Mouse (Mus musculus) hindbrain, postnatal 0 days (tissue): ENCODE results near the gene Selenot. TPM values are rescaled to one million over a fixed set of nuclear protein-coding genes. Genes with fewer than 3 reads are reported as not detected.

Experiments used
- ATAC-seq: fragments of 200-750 bp; cut with Nextera tagmentation; 2 replicates; pipeline ENCODE4 v1.8.0; 2017; ENCODE audit warnings: mild to moderate bottlenecking, moderate TSS enrichment, moderate library complexity
- DNase-seq: peaks from one replicate; pipeline ENCODE4 v3.0.0-alpha.2; 2015; ENCODE audit warnings: low spot score
- H3K27ac ChIP-seq: fragments of 300-500 bp; sonication (generic); 2 replicates; pipeline ENCODE4 v1.5.1; 2014; ENCODE audit warnings: mild to moderate bottlenecking
- H3K27me3 ChIP-seq: fragments of 300-500 bp; sonication (generic); 2 replicates; pipeline ENCODE4 v1.6.1; 2014; ENCODE audit warnings: low read length, mixed read lengths; ENCODE audit not compliant: insufficient read depth
- H3K36me3 ChIP-seq: fragments of 300-500 bp; sonication (generic); 2 replicates; pipeline ENCODE4 v1.6.1; 2014; ENCODE audit warnings: low read length, mixed read lengths; ENCODE audit not compliant: insufficient read depth
- H3K4me1 ChIP-seq: fragments of 300-500 bp; sonication (generic); 2 replicates; pipeline ENCODE4 v1.6.1; 2014; ENCODE audit warnings: antibody characterized with exemption, low read length, mixed read lengths; ENCODE audit not compliant: insufficient read depth
- H3K4me2 ChIP-seq: fragments of 300-500 bp; sonication (generic); 2 replicates; pipeline ENCODE4 v1.6.1; 2014; ENCODE audit warnings: low read depth, mild to moderate bottlenecking, low read length, moderate library complexity, mixed read lengths
- H3K4me3 ChIP-seq: fragments of 300-500 bp; sonication (generic); 2 replicates; pipeline ENCODE4 v1.5.1; 2014; ENCODE audit warnings: low read length
- H3K9ac ChIP-seq: fragments of 300-500 bp; sonication (generic); replicated peaks from 2 replicates; pipeline ENCODE4 v1.6.1; 2014; ENCODE audit warnings: mild to moderate bottlenecking, low read length, moderate library complexity, mixed read lengths
- H3K9me3 ChIP-seq: fragments of 300-500 bp; sonication (generic); 2 replicates; pipeline ENCODE4 v1.6.1; 2016; ENCODE audit warnings: low read length, mixed read lengths
- CTCF ChIP-seq: IDR thresholded peaks from 2 replicates; pipeline ENCODE4 v1.5.1; 2016; ENCODE audit warnings: antibody characterized with exemption, control low read depth, low read depth
- WGBS: fragments of 180-500 bp; shearing (Covaris S2); extraction: QIAGEN DNeasy Blood & Tissue Kit; methylation state at CpG from one replicate; pipeline ENCODE4 v1.1.7; 2014; 5-methylcytosine and 5-hydroxymethylcytosine counted together
- polyA plus RNA-seq: library from polyadenylated mRNA; unstranded; fragments of >200 nt; fragmentation: Nextera tagmentation; extraction: Ambion mirVana; gene quantifications from 2 replicates; pipeline ENCODE4 v1.2.1, GENCODE M21; 2015
- total RNA-seq: library from RNA; depleted of rRNA; stranded (reverse); fragments of >200 nt; gene quantifications from 2 replicates; pipeline ENCODE4 v1.2.3, GENCODE M21; 2014; rRNA removed

The Selenot gene
- total RNA-seq (186 and 211 TPM in 2 replicates), polyA plus RNA-seq (24.5 and 26.8 TPM in 2 replicates)

GRCm38 (mm10) chr3:58576137-58577066 lies at the start of gene Selenot:
Gene Selenot, plus strand, starts transcription at chr3:58576636.
- ATAC-seq (peak; percentile 97), DNase-seq (peak; percentile 98)
- Histone ChIP-seq H3K9me3 (no peaks in the 10 kb centered on the region), H3K4me1 (peaks cover 2% of the 10 kb centered on the region; the same call in 1 of the 2 replicates), H3K36me3 (no peaks in the 10 kb centered on the region), H3K4me3 (peak within 1 kb of the TSS; percentile 66), H3K9ac (peak within 1 kb of the TSS; percentile 93), H3K27me3 (no peaks in the 10 kb centered on the region), H3K4me2 (peak within 1 kb of the TSS; percentile 68), H3K27ac (peak within 1 kb of the TSS; percentile 99)
- no peak; the same call in 1 of the 2 replicates for TF ChIP-seq CTCF
- WGBS = 1% methylated on average over 53 of the region's 59 CpGs

GRCm38 (mm10) chr3:58536573-58536972 lies 39.9 kb upstream of the Selenot start:
- Histone ChIP-seq H3K27me3 (no peaks in the 10 kb centered on the region), H3K27ac (no peak overlapping the region), H3K4me1 (no peaks in the 10 kb centered on the region), H3K9ac (no peak overlapping the region), H3K4me3 (no peak overlapping the region), H3K36me3 (peaks cover 19% of the 10 kb centered on the region; the same call in 1 of the 2 replicates), H3K9me3 (0 out of 2 replicates have a peak, but pooled peaks cover 2% of the 10 kb centered on the region), H3K4me2 (no peak overlapping the region)
- WGBS = 95% methylated on average over 3 of the region's 3 CpGs
- DNase-seq (no peak), ATAC-seq (no peak)
- no peak for TF ChIP-seq CTCF

- Histone ChIP-seq H3K4me2 (no peak overlapping the region), H3K27me3 (no peaks in the 10 kb centered on the region), H3K36me3 (peaks cover 37% of the 10 kb centered on the region), H3K9me3 (no peaks in the 10 kb centered on the region), H3K4me1 (no peaks in the 10 kb centered on the region), H3K4me3 (no peak overlapping the region), H3K9ac (no peak overlapping the region), H3K27ac (no peak overlapping the region)
- DNase-seq (no peak), ATAC-seq (no peak)
- TF ChIP-seq CTCF = no peak
- WGBS = 89% methylated on average over 1 of the region's 1 CpGs
These were observed 24.2 kb upstream of the Selenot start for GRCm38 (mm10) chr3:58552001-58552811.

- Histone ChIP-seq H3K9me3 (no peaks in the 10 kb centered on the region), H3K4me1 (no peaks in the 10 kb centered on the region), H3K27ac (no peak overlapping the region), H3K9ac (no peak overlapping the region), H3K4me2 (no peak overlapping the region), H3K27me3 (no peaks in the 10 kb centered on the region), H3K4me3 (no peak overlapping the region), H3K36me3 (peaks cover 34% of the 10 kb centered on the region)
- 79% methylated on average over 7 of the region's 7 CpGs for WGBS
- TF ChIP-seq CTCF = no peak
- DNase-seq (no peak), ATAC-seq (no peak)
These were observed 19.8 kb upstream of the Selenot start for GRCm38 (mm10) chr3:58556649-58557048.

DNA sequence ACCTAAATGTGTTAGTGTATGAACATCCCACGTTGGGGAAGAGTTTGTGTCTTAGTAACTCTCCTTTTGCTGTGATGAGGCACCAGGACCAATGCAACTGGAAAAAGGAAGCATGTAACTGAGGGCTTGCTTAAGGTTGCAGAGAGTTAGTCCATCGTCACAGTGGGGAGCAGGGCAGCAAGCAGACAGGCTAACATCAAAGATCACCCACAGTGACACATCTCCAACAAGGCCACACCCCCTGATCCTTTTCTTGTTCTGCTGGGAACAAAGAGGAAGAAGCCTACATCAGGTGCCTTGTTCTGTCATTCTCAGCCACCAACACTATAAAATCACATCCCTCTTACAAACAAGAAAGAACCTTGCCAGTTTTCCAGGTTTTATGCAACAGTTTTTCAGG lies 16.5 kb upstream of the Selenot start:
- Histone ChIP-seq H3K27me3 (no peaks in the 10 kb centered on the region), H3K4me1 (no peaks in the 10 kb centered on the region), H3K36me3 (peaks cover 26% of the 10 kb centered on the region), H3K9ac (no peak overlapping the region), H3K27ac (no peak overlapping the region), H3K9me3 (no peaks in the 10 kb centered on the region), H3K4me2 (no peak overlapping the region), H3K4me3 (no peak overlapping the region)
- ATAC-seq = no peak
- no peak for TF ChIP-seq CTCF
- DNase-seq = no peak
- WGBS = 39% methylated on average over 2 of the region's 2 CpGs

GRCm38 (mm10) chr3:58561437-58561836 lies 15.0 kb upstream of the Selenot start:
- no peak overlapping the region for H3K27ac ChIP-seq
- no peaks in the 10 kb centered on the region for H3K9me3 ChIP-seq
- H3K9ac ChIP-seq = no peak overlapping the region
- H3K36me3 ChIP-seq = peaks cover 12% of the 10 kb centered on the region
- TF ChIP-seq CTCF = no peak
- H3K4me3 ChIP-seq = no peak overlapping the region
- H3K4me2 ChIP-seq = no peak overlapping the region
- DNase-seq = no peak
- no peaks in the 10 kb centered on the region for H3K4me1 ChIP-seq
- 24% methylated on average over 2 of the region's 2 CpGs for WGBS
- ATAC-seq = no peak
- H3K27me3 ChIP-seq = no peaks in the 10 kb centered on the region
